Mouse (Mus musculus): Measurements from ENCODE around the gene Rprml. TPM values are rescaled to one million over a fixed set of nuclear protein-coding genes. Genes with fewer than 3 reads are reported as not detected.

The Rprml gene
- not detected for polyA plus RNA-seq (2014; fragmentation: Illumina TruSeq; extraction: RNeasy Lipid Tissue Mini Kit (QIAGEN cat#74804))

GRCm38 (mm10) chr11:103649301-103649982, at the start of gene Rprml:
TSS of gene Rprml (plus strand) at chr11:103649570.

GRCm38 (mm10) chr11:103621040-103621439, 28.3 kb upstream of the Rprml start, which contains the start of gene Gm884:
TSS of gene Gm884 (minus strand) at chr11:103621140.

GRCm38 (mm10) chr11:103638790-103639189, 10.6 kb upstream of the Rprml start, which contains the start of gene Lyzl6:
TSS of gene Lyzl6 (minus strand) at chr11:103638890.

GRCm38 (mm10) chr11:103697565-103698176, 48.3 kb downstream of the Rprml start, which contains the start of gene Gosr2:
TSS of gene Gosr2 (minus strand) at chr11:103697898.

Other genes with a start within 250 kb of the Rprml start
- 1.1 TPM for gene Plekhm1, start 236.9 kb upstream of the Rprml start, polyA plus RNA-seq (2014; fragmentation: Illumina TruSeq; extraction: RNeasy Lipid Tissue Mini Kit (QIAGEN cat#74804))
- not detected for gene Lrrc37a, start 145.0 kb upstream of the Rprml start, polyA plus RNA-seq (2014; fragmentation: Illumina TruSeq; extraction: RNeasy Lipid Tissue Mini Kit (QIAGEN cat#74804))
- gene Gm884, start 28.4 kb upstream of the Rprml start, polyA plus RNA-seq (2014; fragmentation: Illumina TruSeq; extraction: RNeasy Lipid Tissue Mini Kit (QIAGEN cat#74804)): not detected
- gene Lyzl6, start 10.7 kb upstream of the Rprml start, polyA plus RNA-seq (2014; fragmentation: Illumina TruSeq; extraction: RNeasy Lipid Tissue Mini Kit (QIAGEN cat#74804)): not detected
- gene Gosr2, start 48.3 kb downstream of the Rprml start, polyA plus RNA-seq (2014; fragmentation: Illumina TruSeq; extraction: RNeasy Lipid Tissue Mini Kit (QIAGEN cat#74804)): 77.5 TPM
- not detected for gene Wnt9b, start 100.3 kb downstream of the Rprml start, polyA plus RNA-seq (2014; fragmentation: Illumina TruSeq; extraction: RNeasy Lipid Tissue Mini Kit (QIAGEN cat#74804))
- gene Wnt3, start 124.6 kb downstream of the Rprml start, polyA plus RNA-seq (2014; fragmentation: Illumina TruSeq; extraction: RNeasy Lipid Tissue Mini Kit (QIAGEN cat#74804)): not detected